Mouse (Mus musculus): ENCODE results near the gene Chmp1a. TPM values are rescaled to one million over a fixed set of nuclear protein-coding genes. Genes with fewer than 3 reads are reported as not detected.

Chmp1a gene
- total RNA-seq, 2 experiments from 2014 or later: 102 to 111 TPM

- Histone ChIP-seq H3K27ac (no peak overlapping the region), H3K4me3 (no peak overlapping the region)
- TF ChIP-seq CTCF (conservative IDR thresholded peaks at IDR 0.05): no peak
- DNase-seq (ENCODE audit: low spot score in 2 of 2): no peak
Measured at GRCm38 (mm10) chr8:123188006-123188405, 24.6 kb downstream of the Chmp1a start.

- no peak for TF ChIP-seq CTCF (conservative IDR thresholded peaks at IDR 0.05)
- no peak for DNase-seq (ENCODE audit: low spot score in 2 of 2)
- no peak within 1 kb of the TSS for H3K27ac ChIP-seq
- H3K4me3 ChIP-seq: no peak within 1 kb of the TSS
Measured at GRCm38 (mm10) chr8:123185566-123186409, 26.8 kb downstream of the Chmp1a start, which contains the start of gene Dpep1. Gene Dpep1 (plus strand): TSS chr8:123186242.

GRCm38 (mm10) chr8:123181391-123181790 lies 31.2 kb downstream of the Chmp1a start:
- no peak overlapping the region for H3K27ac ChIP-seq
- DNase-seq (ENCODE audit: low spot score in 2 of 2): no peak
- no peak for TF ChIP-seq CTCF (conservative IDR thresholded peaks at IDR 0.05)
- H3K4me3 ChIP-seq: no peak overlapping the region

- Histone ChIP-seq H3K27ac (peak within 1 kb of the TSS; percentile 0; the same call in 1 of the 2 replicates), H3K4me3 (no peak within 1 kb of the TSS)
- TF ChIP-seq CTCF (conservative IDR thresholded peaks at IDR 0.05): peak; percentile 22; the same call in 1 of the 2 replicates
- no peak for DNase-seq (ENCODE audit: low spot score in 2 of 2)
Measured at GRCm38 (mm10) chr8:123157888-123158465, 54.6 kb downstream of the Chmp1a start, which contains the start of gene Sult5a1. Gene Sult5a1 (minus strand): TSS chr8:123158315.

GRCm38 (mm10) chr8:123156070-123156773 lies 56.3 kb downstream of the Chmp1a start:
- Histone ChIP-seq H3K27ac (no peak overlapping the region), H3K4me3 (no peak overlapping the region)
- no peak for DNase-seq (ENCODE audit: low spot score in 2 of 2)
- no peak for TF ChIP-seq CTCF (conservative IDR thresholded peaks at IDR 0.05)

- no peak overlapping the region for H3K4me3 ChIP-seq
- peak; percentile 54 for TF ChIP-seq CTCF (conservative IDR thresholded peaks at IDR 0.05)
- DNase-seq (ENCODE audit: low spot score in 2 of 2): no peak
- H3K27ac ChIP-seq: no peak overlapping the region
Measured at GRCm38 (mm10) chr8:123155177-123155576, 57.4 kb downstream of the Chmp1a start.

Other genes starting within 250 kb of the Chmp1a start
- gene Ankrd11, start 170.5 kb downstream of the Chmp1a start, total RNA-seq (2021): 100 to 1,000 TPM; 165 to 176 TPM
- gene Spg7, start 149.8 kb downstream of the Chmp1a start, total RNA-seq (2021): 10 to 100 TPM; 63.4 to 66.3 TPM
- gene Rpl13, start 110.4 kb downstream of the Chmp1a start, total RNA-seq (2021): 100 to 1,000 TPM; 418 to 466 TPM
- gene Cpne7, start 95.4 kb downstream of the Chmp1a start, total RNA-seq (2021): 100 to 1,000 TPM; 257 to 313 TPM
- gene Sult5a1, start 54.4 kb downstream of the Chmp1a start, total RNA-seq (2021): 1 to 10 TPM; 2.0 to 2.8 TPM
- gene Dpep1, start 26.5 kb downstream of the Chmp1a start, total RNA-seq (2021): under 1 TPM in 1 of 2 experiments, not detected in 1; 0.37 TPM
- 1 to 10 TPM; 6.5 to 7.1 TPM for gene Spata33, start 69 bp upstream of the Chmp1a start, total RNA-seq (2021)
- gene Cdk10, start 12.1 kb upstream of the Chmp1a start, total RNA-seq (2021): 10 to 100 TPM; 93.9 to 98.8 TPM
- gene Spata2l, start 23.5 kb upstream of the Chmp1a start, total RNA-seq (2021): 10 to 100 TPM; 71.4 to 75.0 TPM
- 10 to 100 TPM; 20.3 to 24.8 TPM for gene Zfp276, start 41.4 kb upstream of the Chmp1a start, total RNA-seq (2021)
- gene Vps9d1, start 41.6 kb upstream of the Chmp1a start, total RNA-seq (2021): 10 to 100 TPM; 59.5 to 70.3 TPM
- gene Fanca, start 105.8 kb upstream of the Chmp1a start, total RNA-seq (2021): 1 to 10 TPM; 1.7 to 2.8 TPM
- 10 to 100 TPM; 15.8 to 17.4 TPM for gene Spire2, start 120.0 kb upstream of the Chmp1a start, total RNA-seq (2021)
- 100 to 1,000 TPM; 459 to 497 TPM for gene Tcf25, start 161.0 kb upstream of the Chmp1a start, total RNA-seq (2021)
- not detected for gene Mc1r, start 194.3 kb upstream of the Chmp1a start, total RNA-seq (2021)
- gene Tubb3, start 198.7 kb upstream of the Chmp1a start, total RNA-seq (2021): 100 to 1,000 TPM; 249 to 277 TPM
- gene Def8, start 210.8 kb upstream of the Chmp1a start, total RNA-seq (2021): 10 to 100 TPM; 56.7 to 62.1 TPM